In genomic region chr15:36967381-36968211, GRCm38 (mm10) we compare ENCODE assay signal across 9 mouse cellular contexts. TPM values are rescaled to one million over a fixed set of nuclear protein-coding genes. Genes with fewer than 3 reads are reported as not detected.
A peak's percentile ranks its signal among the peaks of the same experiment; 100 is the strongest.
DNase-seq lines count a peak whose midpoint lies in the region; ATAC-seq and TF ChIP-seq lines count a peak whose summit lies in the region.
"Had no signal": no experiment of that assay in that cellular context is flagged by ENCODE, and none has a peak within 500 bp of the region (broad histone marks: within the 10 kb centered on the region; RNA-seq: fewer than 3 reads in every experiment).

No protein-coding gene starts in this region.

- H3K36me3 ChIP-seq in heart, embryonic 10.5 days: no peaks in the 10 kb centered on the region
- no peaks in the 10 kb centered on the region for H3K36me3 ChIP-seq in heart, adult 2 months (ENCODE audit: control insufficient read depth, insufficient read depth, low read length)
- H3K36me3 ChIP-seq in intestine, postnatal 0 days (ENCODE audit: control insufficient read depth, insufficient read depth): no peaks in the 10 kb centered on the region
- no peaks in the 10 kb centered on the region for H3K36me3 ChIP-seq in stomach, embryonic 14.5 days (ENCODE audit: control insufficient read depth, insufficient read depth, low read length)
- H3K36me3 ChIP-seq: G1E had no signal

- TF ChIP-seq POLR2A in heart, adult 2 months (IDR thresholded peaks at IDR 0.05; ENCODE audit: insufficient read depth, low read depth, low read length): no peak
- no peak for TF ChIP-seq POLR2A in embryonic fibroblast, embryonic 13.5 days (IDR thresholded peaks at IDR 0.05; ENCODE audit: low read depth, low read length)

- TF ChIP-seq CTCF in heart, adult 2 months (IDR thresholded peaks at IDR 0.05): no peak
- TF ChIP-seq CTCF in embryonic fibroblast, embryonic 13.5 days (IDR thresholded peaks at IDR 0.05; ENCODE audit: borderline replicate concordance, insufficient read depth, low read length): no peak
- TF ChIP-seq CTCF in intestine, postnatal 0 days (IDR thresholded peaks at IDR 0.05; ENCODE audit: low read depth): 0 out of 2 replicates have a peak, but pooled peaks have one; percentile 20

- H3K4me2 ChIP-seq in intestine, postnatal 0 days (replicated peaks; ENCODE audit: low read depth): peak overlapping the region; percentile 21; the same call in 1 of the 2 replicates
- peak overlapping the region; percentile 11 for H3K4me2 ChIP-seq in stomach, embryonic 14.5 days (replicated peaks; ENCODE audit: low read depth, low read length)

- H3K79me2 ChIP-seq in heart, adult 2 months (replicated peaks; ENCODE audit: control insufficient read depth, insufficient read depth, low read length): no peaks in the 10 kb centered on the region

- peak overlapping the region; percentile 16 for H3K4me3 ChIP-seq in heart, embryonic 10.5 days
- no peak overlapping the region for H3K4me3 ChIP-seq in heart, adult 2 months
- no peak overlapping the region for H3K4me3 ChIP-seq in embryonic fibroblast, embryonic 13.5 days (ENCODE audit: insufficient read depth, low read length)
- no peak overlapping the region for H3K4me3 ChIP-seq in intestine, postnatal 0 days (ENCODE audit: low read depth, low read length)
- 0 out of 2 replicates have a peak overlapping the region, but pooled peaks have one; percentile 0 for H3K4me3 ChIP-seq in stomach, embryonic 14.5 days (ENCODE audit: low read depth, low read length)

- intact Hi-C loops in heart, adult 2 months (cut with DNase I): no loop called here

- no peak for TF ChIP-seq EP300 in heart, adult 2 months (IDR thresholded peaks at IDR 0.05; ENCODE audit: insufficient read depth, low read depth, low read length)

- H3K4me1 ChIP-seq in heart, embryonic 10.5 days: peaks cover 27% of the 10 kb centered on the region
- H3K4me1 ChIP-seq in heart, adult 2 months (ENCODE audit: control insufficient read depth, insufficient read depth, low read length): no peaks in the 10 kb centered on the region
- peaks cover 15% of the 10 kb centered on the region for H3K4me1 ChIP-seq in embryonic fibroblast, embryonic 13.5 days (ENCODE audit: control insufficient read depth, insufficient read depth, low read length)
- H3K4me1 ChIP-seq in intestine, postnatal 0 days (replicated peaks; ENCODE audit: control insufficient read depth, insufficient read depth, low read length): peaks cover 4% of the 10 kb centered on the region; the same call in 1 of the 2 replicates
- H3K4me1 ChIP-seq in stomach, embryonic 14.5 days (ENCODE audit: control insufficient read depth, insufficient read depth, low read length): 0 out of 2 replicates have a peak, but pooled peaks cover 8% of the 10 kb centered on the region

- peak; percentile 42; the same call in 1 of the 2 replicates for ATAC-seq in intestine, postnatal 0 days
- ATAC-seq in stomach, embryonic 14.5 days (ENCODE audit: insufficient number of reproducible peaks, insufficient read depth, low FRiP score, low read depth): peak; percentile 60

- H3K9me3 ChIP-seq in heart, embryonic 10.5 days: no peaks in the 10 kb centered on the region
- no peaks in the 10 kb centered on the region for H3K9me3 ChIP-seq in intestine, postnatal 0 days (ENCODE audit: control insufficient read depth)
- H3K9me3 ChIP-seq in stomach, embryonic 14.5 days (ENCODE audit: control insufficient read depth, low read depth, low read length): no peaks in the 10 kb centered on the region

- no peak overlapping the region for H3K9ac ChIP-seq in heart, adult 2 months (ENCODE audit: low read depth, low read length)
- H3K9ac ChIP-seq in intestine, postnatal 0 days (ENCODE audit: low read depth, low read length): no peak overlapping the region
- no peak overlapping the region for H3K9ac ChIP-seq in stomach, embryonic 14.5 days (replicated peaks; ENCODE audit: low read depth, low read length)

- H3K27ac ChIP-seq in heart, embryonic 10.5 days: peak overlapping the region; percentile 72
- no peak overlapping the region for H3K27ac ChIP-seq in heart, adult 2 months
- 0 out of 2 replicates have a peak overlapping the region, but pooled peaks have one; percentile 69 for H3K27ac ChIP-seq in embryonic fibroblast, embryonic 13.5 days (ENCODE audit: insufficient read depth, low read length)
- no peak overlapping the region for H3K27ac ChIP-seq in intestine, postnatal 0 days (ENCODE audit: low read depth, low read length)
- no peak overlapping the region for H3K27ac ChIP-seq in stomach, embryonic 14.5 days (ENCODE audit: low read length)

- DNase-seq in heart, embryonic 10.5 days (ENCODE audit: low spot score): no peak
- no peak for DNase-seq in heart, adult 2 months
- peak; percentile 84 for DNase-seq in ZHBTc4 (ENCODE audit: low read depth, low spot score)
- peak; percentile 84 for DNase-seq in mesoderm, embryonic 11.5 days (ENCODE audit: low read depth, low spot score)
- no peak for DNase-seq in lung, adult 18-20 months

- WGBS in heart, embryonic 10.5 days: 36% methylated on average over 24 of the region's 24 CpGs
- 44% methylated on average over 24 of the region's 24 CpGs for WGBS in heart, adult 2 months
- WGBS in intestine, postnatal 0 days: 34% methylated on average over 24 of the region's 24 CpGs
- WGBS in stomach, embryonic 14.5 days: 33% methylated on average over 24 of the region's 24 CpGs

- H3K27me3 ChIP-seq in heart, embryonic 10.5 days (ENCODE audit: insufficient read depth, poor library complexity, severe bottlenecking): no peaks in the 10 kb centered on the region
- H3K27me3 ChIP-seq in heart, adult 2 months (ENCODE audit: control insufficient read depth, insufficient read depth, low read length): no peaks in the 10 kb centered on the region
- H3K27me3 ChIP-seq in intestine, postnatal 0 days (replicated peaks; ENCODE audit: control insufficient read depth, insufficient read depth, low read length): no peaks in the 10 kb centered on the region
- no peaks in the 10 kb centered on the region for H3K27me3 ChIP-seq in stomach, embryonic 14.5 days (ENCODE audit: control insufficient read depth, insufficient read depth, low read length)

RNA-seq across cellular contexts. Expression of gene Zfp706, which starts 40.0 kb away (rescaled TPM):
- polyA plus RNA-seq in heart, embryonic 10.5 days (2016; fragmentation: Nextera tagmentation; extraction: Ambion mirVana): 456 and 495 TPM in 2 replicates
- 100 to 1,000 TPM; 205 to 240 TPM for total RNA-seq in heart, adult 2 months (2021)
- polyA plus RNA-seq in heart, adult 2 months (2012; rRNA removed): 61.1 and 80.2 TPM in 2 replicates
- 150 and 165 TPM in 2 replicates for polyA plus RNA-seq in embryonic fibroblast, embryonic 13.5 days (2011; ENCODE audit: insufficient read length, low read depth, missing spikeins)
- polyA plus RNA-seq in intestine, postnatal 0 days (2015; fragmentation: Nextera tagmentation; extraction: Ambion mirVana): 609 and 618 TPM in 2 replicates
- polyA plus RNA-seq in stomach, embryonic 14.5 days (2014; fragmentation: Nextera tagmentation; extraction: Ambion mirVana): 417 and 432 TPM in 2 replicates

Comparison
In these comparisons a context has a peak if more than half of its experiments do, and no peak if none do; other contexts are left out.
1. H3K27ac ChIP-seq: peak in heart, embryonic 10.5 days (single experiment) and embryonic fibroblast, embryonic 13.5 days (single experiment); none in heart, adult 2 months (single experiment), intestine, postnatal 0 days (single experiment) and stomach, embryonic 14.5 days (single experiment).
2. H3K4me3 ChIP-seq: peak in heart, embryonic 10.5 days (single experiment) and stomach, embryonic 14.5 days (single experiment); none in heart, adult 2 months (single experiment), embryonic fibroblast, embryonic 13.5 days (single experiment) and intestine, postnatal 0 days (single experiment).
3. DNase-seq: peak in ZHBTc4 (single experiment) and mesoderm, embryonic 11.5 days (single experiment); none in heart, embryonic 10.5 days (single experiment), heart, adult 2 months (0 of 2) and lung, adult 18-20 months (0 of 2).